Mouse (Mus musculus) midbrain, embryonic 14.5 days (tissue): ENCODE measurements around the gene Dpep1. TPM values are rescaled to one million over a fixed set of nuclear protein-coding genes. Genes with fewer than 3 reads are reported as not detected.
A peak's percentile ranks its signal among the peaks of the same experiment; 100 is the strongest.

Source experiments
- ATAC-seq: fragments of 200-750 bp; cut with Nextera tagmentation; 2 replicates; pipeline ENCODE4 v1.8.0; 2017; ENCODE audit warnings: moderate number of reproducible peaks, moderate library complexity; ENCODE audit not compliant: low FRiP score, low TSS enrichment
- DNase-seq: peaks from one replicate; pipeline ENCODE4 v3.0.0-alpha.2; 2015
- H3K27ac ChIP-seq: fragments of 300-500 bp; sonication (generic); replicated peaks from 2 replicates; pipeline ENCODE4 v1.5.1; 2014; ENCODE audit warnings: mild to moderate bottlenecking, low read depth, low read length, moderate library complexity
- H3K27me3 ChIP-seq: fragments of 300-500 bp; sonication (generic); 2 replicates; pipeline ENCODE4 v1.6.1; 2014; ENCODE audit warnings: low read length, control low read depth, mixed read lengths; ENCODE audit not compliant: control insufficient read depth, insufficient read depth
- H3K36me3 ChIP-seq: fragments of 300-500 bp; sonication (generic); 2 replicates; pipeline ENCODE4 v1.6.1; 2014; ENCODE audit warnings: low read length, control low read depth; ENCODE audit not compliant: control insufficient read depth, insufficient read depth
- H3K4me1 ChIP-seq: fragments of 300-500 bp; sonication (generic); 2 replicates; pipeline ENCODE4 v1.6.1; 2014; ENCODE audit warnings: mild to moderate bottlenecking, antibody characterized with exemption, low read length, control low read depth; ENCODE audit not compliant: control insufficient read depth, insufficient read depth
- H3K4me2 ChIP-seq: fragments of 300-500 bp; sonication (generic); 2 replicates; pipeline ENCODE4 v1.6.1; 2014; ENCODE audit warnings: mild to moderate bottlenecking, low read length, moderate library complexity
- H3K4me3 ChIP-seq: fragments of 300-500 bp; sonication (generic); replicated peaks from 2 replicates; pipeline ENCODE4 v1.5.1; 2014; ENCODE audit warnings: low read depth, low read length
- H3K9ac ChIP-seq: fragments of 300-500 bp; sonication (generic); replicated peaks from 2 replicates; pipeline ENCODE4 v1.6.1; 2014; ENCODE audit warnings: mild to moderate bottlenecking, low read length, moderate library complexity
- H3K9me3 ChIP-seq: fragments of 300-500 bp; sonication (generic); 2 replicates; pipeline ENCODE4 v1.6.1; 2016; ENCODE audit warnings: low read length, control low read depth, mixed read lengths; ENCODE audit not compliant: control insufficient read depth
- WGBS: fragments of 180-500 bp; shearing (Covaris S2); extraction: QIAGEN DNeasy Blood & Tissue Kit; methylation state at CpG from one replicate; pipeline ENCODE4 v1.1.7; 2014; 5-methylcytosine and 5-hydroxymethylcytosine counted together
- polyA plus RNA-seq: library from polyadenylated mRNA; unstranded; fragments of >200 nt; fragmentation: Nextera tagmentation; extraction: Ambion mirVana; gene quantifications from 2 replicates; pipeline ENCODE4 v1.2.1, GENCODE M21; 2014

The Dpep1 gene
- not detected in 2 replicates for polyA plus RNA-seq

GRCm38 (mm10) chr8:123185566-123186409, at the start of gene Dpep1:
Dpep1 (plus strand) TSS chr8:123186242.
- Histone ChIP-seq H3K4me3 (no peak within 1 kb of the TSS), H3K9ac (no peak within 1 kb of the TSS), H3K36me3 (no peaks in the 10 kb centered on the region), H3K4me2 (no peak within 1 kb of the TSS), H3K9me3 (no peaks in the 10 kb centered on the region), H3K27me3 (no peaks in the 10 kb centered on the region), H3K27ac (no peak within 1 kb of the TSS), H3K4me1 (no peaks in the 10 kb centered on the region)
- DNase-seq = no peak
- 61% methylated on average over 19 of the region's 19 CpGs for WGBS
- ATAC-seq = no peak

- Histone ChIP-seq H3K27me3 (no peaks in the 10 kb centered on the region), H3K4me3 (no peak overlapping the region), H3K4me1 (peaks cover 14% of the 10 kb centered on the region), H3K4me2 (no peak overlapping the region), H3K36me3 (no peaks in the 10 kb centered on the region), H3K27ac (no peak overlapping the region), H3K9me3 (no peaks in the 10 kb centered on the region), H3K9ac (no peak overlapping the region)
- no peak for ATAC-seq
- WGBS = 89% methylated on average over 9 of the region's 9 CpGs
- no peak for DNase-seq
These were observed 49.8 kb upstream of the Dpep1 start for GRCm38 (mm10) chr8:123136287-123136686.

DNA sequence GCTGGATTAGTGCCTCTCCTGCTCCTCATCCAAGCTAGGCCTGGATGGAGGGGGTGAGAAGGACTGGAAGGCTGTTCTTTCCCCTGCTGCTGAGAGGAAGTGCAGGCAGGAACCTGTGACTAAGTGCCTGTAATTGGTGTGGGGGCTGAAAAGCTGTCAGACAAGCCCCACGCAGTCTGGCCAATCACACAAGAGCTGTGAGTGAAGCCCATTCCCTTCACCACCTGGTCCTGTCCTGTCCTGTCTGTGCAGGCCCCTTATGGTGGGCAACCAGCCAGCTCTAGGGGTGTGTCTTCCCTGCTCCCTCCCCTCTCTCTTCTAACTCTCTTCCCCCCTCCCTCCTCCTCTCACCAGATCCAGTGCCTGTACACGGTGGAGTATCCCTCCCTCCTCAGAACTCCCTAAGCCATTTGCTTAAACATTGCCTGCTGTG, 48.4 kb upstream of the Dpep1 start:
- H3K9ac ChIP-seq = no peak overlapping the region
- DNase-seq (peak; percentile 57), ATAC-seq (peak; percentile 43; the same call in 1 of the 2 replicates)

DNA sequence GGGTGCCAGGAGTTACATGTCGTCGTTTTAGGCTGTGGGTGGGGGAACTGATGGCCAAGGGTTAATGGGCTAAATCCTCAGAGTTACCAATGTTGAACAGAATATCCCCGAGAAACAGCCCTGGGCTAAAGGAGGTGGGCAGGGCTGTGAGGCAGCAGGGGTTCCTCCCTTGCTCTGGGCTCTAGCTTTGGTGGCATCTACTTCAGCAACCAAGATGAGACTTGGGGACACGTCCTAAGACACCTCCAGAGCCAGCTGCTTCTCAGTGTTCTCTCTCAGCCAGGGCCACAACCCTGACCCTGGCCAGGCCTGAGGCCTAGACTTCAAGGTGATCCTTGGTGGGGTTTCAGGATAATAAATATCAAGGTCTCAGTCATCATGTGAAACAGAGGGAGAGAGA, 47.3 kb upstream of the Dpep1 start:
- H3K4me1 ChIP-seq = peaks cover 14% of the 10 kb centered on the region
- ATAC-seq (no peak), DNase-seq (no peak)

More for the DNA sequence above, 48.4 kb upstream of the Dpep1 start:
- H3K9me3 ChIP-seq = no peaks in the 10 kb centered on the region
- WGBS = 23% methylated on average over 2 of the region's 2 CpGs
- no peak overlapping the region for H3K4me2 ChIP-seq
- no peak overlapping the region for H3K4me3 ChIP-seq
- no peak overlapping the region for H3K27ac ChIP-seq
- H3K36me3 ChIP-seq = no peaks in the 10 kb centered on the region
- peaks cover 14% of the 10 kb centered on the region for H3K4me1 ChIP-seq
- H3K27me3 ChIP-seq = no peaks in the 10 kb centered on the region

DNA sequence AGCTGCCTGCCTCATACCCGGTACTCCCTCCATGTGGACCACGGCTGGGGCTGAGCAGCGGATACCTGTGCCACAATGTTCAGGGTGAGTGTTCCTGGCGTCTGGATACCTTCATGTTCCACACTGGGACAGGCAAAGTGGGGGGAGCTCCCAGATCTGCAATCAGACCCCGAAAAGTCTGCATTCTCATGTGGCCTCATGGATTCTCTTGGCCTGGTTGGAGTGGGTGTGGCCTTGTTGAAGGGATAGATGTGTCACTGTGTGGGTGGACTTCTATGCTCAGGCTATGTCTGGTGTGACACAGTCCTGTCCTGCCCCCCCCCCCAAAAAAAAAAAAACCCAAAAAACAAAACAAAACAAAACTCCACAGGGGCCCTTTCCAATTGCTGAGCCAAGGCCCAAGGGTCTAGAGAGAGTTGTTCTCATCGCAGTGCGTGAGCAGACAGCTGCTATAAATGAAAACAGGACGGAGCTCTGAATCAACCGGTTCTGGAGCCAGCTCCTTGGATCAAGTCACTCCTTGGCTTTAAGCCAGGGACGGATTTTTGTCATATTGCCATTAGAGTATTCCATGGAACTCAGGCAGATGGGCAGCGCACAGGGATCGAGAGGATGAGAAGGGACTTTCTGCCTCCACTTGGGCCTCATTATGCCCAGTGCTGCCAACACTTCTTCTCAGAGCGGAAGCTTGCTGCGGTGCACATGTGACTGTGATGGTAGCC, 44.1 kb upstream of the Dpep1 start:
- Histone ChIP-seq H3K4me1 (no peaks in the 10 kb centered on the region), H3K27ac (no peak overlapping the region), H3K9me3 (no peaks in the 10 kb centered on the region), H3K9ac (no peak overlapping the region), H3K4me2 (no peak overlapping the region), H3K4me3 (no peak overlapping the region), H3K27me3 (no peaks in the 10 kb centered on the region), H3K36me3 (no peaks in the 10 kb centered on the region)
- DNase-seq = peak; percentile 67
- no peak for ATAC-seq
- 83% methylated on average over 14 of the region's 14 CpGs for WGBS

More for the DNA sequence above, 47.3 kb upstream of the Dpep1 start:
- no peak overlapping the region for H3K27ac ChIP-seq
- no peak overlapping the region for H3K9ac ChIP-seq
- no peak overlapping the region for H3K4me2 ChIP-seq
- H3K36me3 ChIP-seq = no peaks in the 10 kb centered on the region
- H3K4me3 ChIP-seq = no peak overlapping the region
- H3K27me3 ChIP-seq = no peaks in the 10 kb centered on the region
- WGBS = 78% methylated on average over 4 of the region's 4 CpGs
- H3K9me3 ChIP-seq = no peaks in the 10 kb centered on the region

GRCm38 (mm10) chr8:123145279-123145678, 40.8 kb upstream of the Dpep1 start:
- H3K36me3 ChIP-seq = no peaks in the 10 kb centered on the region
- ATAC-seq (no peak), DNase-seq (peak; percentile 23)
- no peaks in the 10 kb centered on the region for H3K27me3 ChIP-seq
- no peak overlapping the region for H3K27ac ChIP-seq
- H3K4me2 ChIP-seq = no peak overlapping the region
- no peak overlapping the region for H3K9ac ChIP-seq
- whole genome bisulfite sequencing = 63% methylated on average over 6 of the region's 6 CpGs
- H3K9me3 ChIP-seq = no peaks in the 10 kb centered on the region
- no peak overlapping the region for H3K4me3 ChIP-seq
- no peaks in the 10 kb centered on the region for H3K4me1 ChIP-seq

DNA sequence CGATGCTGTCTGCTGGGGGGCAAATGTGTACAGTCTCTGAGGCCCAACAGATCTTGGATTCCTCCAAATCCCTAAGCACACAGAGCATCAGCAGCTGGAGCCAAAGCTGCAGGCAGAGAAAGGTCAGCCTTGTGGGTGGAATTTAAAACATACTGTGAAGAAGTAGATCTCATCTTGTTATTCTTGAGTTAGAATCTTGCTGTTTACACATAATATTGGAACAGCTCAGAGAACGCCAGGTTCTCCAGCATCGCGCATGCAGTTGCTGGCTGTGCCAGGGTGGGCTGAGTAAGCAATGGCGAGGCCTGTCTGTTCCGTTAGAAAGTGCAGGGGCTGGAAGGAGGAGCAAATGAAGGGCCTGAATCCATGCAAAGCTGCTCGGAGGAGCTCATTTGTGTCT, 39.7 kb upstream of the Dpep1 start:
- ATAC-seq = no peak
- Histone ChIP-seq H3K9ac (no peak overlapping the region), H3K36me3 (no peaks in the 10 kb centered on the region), H3K4me3 (no peak overlapping the region), H3K4me2 (no peak overlapping the region), H3K9me3 (no peaks in the 10 kb centered on the region), H3K27me3 (no peaks in the 10 kb centered on the region), H3K27ac (no peak overlapping the region), H3K4me1 (no peaks in the 10 kb centered on the region)
- WGBS = 74% methylated on average over 7 of the region's 7 CpGs
- no peak for DNase-seq

GRCm38 (mm10) chr8:123150737-123151171, 35.3 kb upstream of the Dpep1 start:
- H3K4me3 ChIP-seq = no peak overlapping the region
- DNase-seq (no peak), ATAC-seq (no peak)
- no peak overlapping the region for H3K4me2 ChIP-seq
- no peaks in the 10 kb centered on the region for H3K9me3 ChIP-seq
- no peak overlapping the region for H3K27ac ChIP-seq
- H3K4me1 ChIP-seq = no peaks in the 10 kb centered on the region
- H3K36me3 ChIP-seq = no peaks in the 10 kb centered on the region
- H3K27me3 ChIP-seq = no peaks in the 10 kb centered on the region
- H3K9ac ChIP-seq = no peak overlapping the region
- WGBS = 74% methylated on average over 9 of the region's 9 CpGs
